Mouse (Mus musculus) stomach, postnatal 0 days (tissue): ENCODE data around the gene Igf2r.

Experiments
- CTCF ChIP-seq: IDR thresholded peaks from 2 replicates; pipeline ENCODE4 v1.5.1; 2016; ENCODE audit warnings: antibody characterized with exemption, low read depth, mild to moderate bottlenecking, moderate library complexity
- EP300 ChIP-seq: optimal IDR thresholded peaks from 2 replicates; pipeline ENCODE3; 2016; ENCODE audit warnings: antibody characterized with exemption

DNA sequence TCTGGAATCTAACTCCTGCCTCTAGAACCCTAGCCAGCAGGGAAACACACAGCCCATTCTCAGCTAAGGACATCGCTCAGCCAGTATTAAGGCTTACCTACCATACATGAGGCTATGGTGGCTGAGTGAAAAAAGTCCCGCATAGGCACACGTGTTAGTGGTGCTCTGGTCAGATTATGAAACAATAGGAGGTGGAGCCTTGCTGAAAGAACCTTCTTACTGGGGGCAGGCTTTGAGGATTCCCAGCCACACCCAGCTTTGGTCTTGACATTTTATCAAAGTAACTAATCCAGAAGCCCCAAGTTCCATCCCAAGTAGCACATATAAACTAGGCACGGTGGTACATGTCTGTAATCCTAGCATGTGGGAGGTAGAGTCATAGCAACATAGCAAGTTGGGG is 16.4 kb downstream of the Igf2r start:
- no peak for TF ChIP-seq CTCF
- TF ChIP-seq EP300, result no peak
